In genomic region chrX:121479402-121479989, GRCm38 (mm10) we compare ENCODE assay signal across 9 mouse cellular contexts.
A peak's percentile ranks its signal among the peaks of the same experiment; 100 is the strongest.
DNase-seq lines count a peak whose midpoint lies in the region; ATAC-seq and TF ChIP-seq lines count a peak whose summit lies in the region.
"Had no signal": no experiment of that assay in that cellular context is flagged by ENCODE, and none has a peak within 500 bp of the region (broad histone marks: within the 10 kb centered on the region; RNA-seq: fewer than 3 reads in every experiment).

No protein-coding gene starts in this region.

- TF ChIP-seq POLR2A in MEL (IDR thresholded peaks at IDR 0.05; ENCODE audit: control insufficient read depth in 1 of 2, insufficient read depth in 1 of 2, low read depth in 1 of 2, low read length in 2 of 2, poor library complexity in 1 of 2): no peak

- no peaks in the 10 kb centered on the region for H3K9me3 ChIP-seq in heart, embryonic 16.5 days (replicated peaks; ENCODE audit: control insufficient read depth, low read length)
- H3K9me3 ChIP-seq in MEL (replicated peaks; ENCODE audit: insufficient read depth, low read length): no peaks in the 10 kb centered on the region
- no peaks in the 10 kb centered on the region for H3K9me3 ChIP-seq in embryonic facial prominence, embryonic 11.5 days (replicated peaks; ENCODE audit: control insufficient read depth, low read length)
- no peaks in the 10 kb centered on the region for H3K9me3 ChIP-seq in lung, embryonic 16.5 days (ENCODE audit: control insufficient read depth, low read length)
- H3K9me3 ChIP-seq: neural tube, embryonic 12.5 days had no signal

- H3K9ac ChIP-seq in heart, embryonic 16.5 days (ENCODE audit: low read length): no peak overlapping the region
- peak overlapping the region; percentile 70 for H3K9ac ChIP-seq in MEL (ENCODE audit: control insufficient read depth, low read depth, low read length, poor library complexity, severe bottlenecking)
- H3K9ac ChIP-seq in embryonic facial prominence, embryonic 11.5 days (replicated peaks; ENCODE audit: low read length): no peak overlapping the region
- no peak overlapping the region for H3K9ac ChIP-seq in lung, embryonic 16.5 days (ENCODE audit: low read length)
- H3K9ac ChIP-seq: neural tube, embryonic 12.5 days had no signal

- DNase-seq in heart, adult 11 months: no peak
- peak; percentile 71 for DNase-seq in MEL (ENCODE audit: low read depth, low spot score)
- peak; percentile 7 for DNase-seq in embryonic facial prominence, embryonic 11.5 days (ENCODE audit: low spot score)
- DNase-seq in natural killer cell, adult 2 months (ENCODE audit: low spot score in 2 of 2): no peak
- no peak for DNase-seq in cerebellum, adult 9-10 months
- DNase-seq in left cerebral cortex, postnatal 25 days (ENCODE audit: low spot score in 2 of 2): no peak

- ATAC-seq in heart, embryonic 16.5 days (replicated peaks; ENCODE audit: extremely low read depth, insufficient read depth, low FRiP score): no peak
- ATAC-seq in embryonic facial prominence, embryonic 11.5 days (replicated peaks; ENCODE audit: insufficient number of reproducible peaks, low FRiP score, low TSS enrichment, low read depth): no peak; the same call in 1 of the 2 replicates
- peak; percentile 97 for ATAC-seq in lung, embryonic 16.5 days (ENCODE audit: low read depth)

- H3K36me3 ChIP-seq in heart, embryonic 16.5 days (ENCODE audit: control insufficient read depth, insufficient read depth): no peaks in the 10 kb centered on the region
- peaks cover 0 to 7% of the 10 kb centered on the region in 2 experiments; a peak in 2 of 4 replicates for H3K36me3 ChIP-seq in MEL (ENCODE audit: control insufficient read depth in 1 of 2, insufficient read depth in 2 of 2, low read length in 2 of 2)
- no peaks in the 10 kb centered on the region for H3K36me3 ChIP-seq in embryonic facial prominence, embryonic 11.5 days (replicated peaks; ENCODE audit: control insufficient read depth, insufficient read depth, low read depth, low read length)
- H3K36me3 ChIP-seq in lung, embryonic 16.5 days (ENCODE audit: control insufficient read depth, insufficient read depth, low read length): no peaks in the 10 kb centered on the region
- H3K36me3 ChIP-seq: neural tube, embryonic 12.5 days had no signal

- peak overlapping the region; percentile 21; the same call in 1 of the 2 replicates for H3K4me3 ChIP-seq in heart, embryonic 16.5 days (ENCODE audit: low read length)
- peak overlapping the region; percentile 63 to 66 for H3K4me3 ChIP-seq in MEL (ENCODE audit: control insufficient read depth in 1 of 2, insufficient read depth in 1 of 2, low read depth in 2 of 2, low read length in 2 of 2)
- no peak overlapping the region for H3K4me3 ChIP-seq in embryonic facial prominence, embryonic 11.5 days (ENCODE audit: low read depth, low read length)
- H3K4me3 ChIP-seq in lung, embryonic 16.5 days (ENCODE audit: low read length): no peak overlapping the region
- H3K4me3 ChIP-seq: neural tube, embryonic 12.5 days had no signal

- H3K79me2 ChIP-seq in MEL (ENCODE audit: control insufficient read depth, insufficient read depth, low read length, poor library complexity): no peaks in the 10 kb centered on the region

- WGBS in heart, embryonic 16.5 days: 25% methylated on average over 4 of the region's 4 CpGs
- 23% methylated on average over 4 of the region's 4 CpGs for WGBS in embryonic facial prominence, embryonic 11.5 days
- 12% methylated on average over 4 of the region's 4 CpGs for WGBS in lung, embryonic 16.5 days

- intact Hi-C loops in left cerebral cortex, postnatal 25 days (cut with DNase I): no loop called here

- no peak for TF ChIP-seq RAD21 in MEL (IDR thresholded peaks at IDR 0.05; ENCODE audit: low read depth, low read length)

- H3K27me3 ChIP-seq in heart, embryonic 16.5 days (ENCODE audit: control insufficient read depth, insufficient read depth, low read length): no peaks in the 10 kb centered on the region
- H3K27me3 ChIP-seq in MEL (ENCODE audit: control insufficient read depth in 1 of 2, insufficient read depth in 2 of 2, low read length in 2 of 2): no peaks in the 10 kb centered on the region
- no peaks in the 10 kb centered on the region for H3K27me3 ChIP-seq in embryonic facial prominence, embryonic 11.5 days (ENCODE audit: control insufficient read depth, insufficient read depth, low read length)
- no peaks in the 10 kb centered on the region for H3K27me3 ChIP-seq in lung, embryonic 16.5 days (ENCODE audit: control insufficient read depth, insufficient read depth, low read depth, low read length)
- H3K27me3 ChIP-seq: neural tube, embryonic 12.5 days had no signal

- no peak for TF ChIP-seq EP300 in MEL (IDR thresholded peaks at IDR 0.05; ENCODE audit: low read depth in 1 of 2, low read length in 2 of 2)

- no peak overlapping the region for H3K27ac ChIP-seq in heart, embryonic 16.5 days (ENCODE audit: low read length)
- H3K27ac ChIP-seq in MEL (ENCODE audit: control insufficient read depth, low read depth, low read length): peak overlapping the region; percentile 51
- no peak overlapping the region for H3K27ac ChIP-seq in embryonic facial prominence, embryonic 11.5 days (replicated peaks; ENCODE audit: low read depth, low read length)
- H3K27ac ChIP-seq in lung, embryonic 16.5 days (ENCODE audit: low read length): 0 out of 2 replicates have a peak overlapping the region, but pooled peaks have one; percentile 41
- H3K27ac ChIP-seq: neural tube, embryonic 12.5 days had no signal

- H3K4me1 ChIP-seq in heart, embryonic 16.5 days (ENCODE audit: control insufficient read depth, insufficient read depth, low read length): no peaks in the 10 kb centered on the region
- H3K4me1 ChIP-seq in MEL (ENCODE audit: control insufficient read depth in 1 of 2, insufficient read depth in 2 of 2, low read length in 2 of 2): peaks cover 2 to 6% of the 10 kb centered on the region in 2 experiments; a peak in 3 of 4 replicates
- H3K4me1 ChIP-seq in embryonic facial prominence, embryonic 11.5 days (ENCODE audit: control insufficient read depth, insufficient read depth, low read length): no peaks in the 10 kb centered on the region
- H3K4me1 ChIP-seq in lung, embryonic 16.5 days (replicated peaks; ENCODE audit: control insufficient read depth, insufficient read depth, low read length): no peaks in the 10 kb centered on the region
- H3K4me1 ChIP-seq: neural tube, embryonic 12.5 days had no signal

- H3K4me2 ChIP-seq in heart, embryonic 16.5 days (ENCODE audit: low read depth, low read length): peak overlapping the region; percentile 46; the same call in 1 of the 2 replicates
- H3K4me2 ChIP-seq in embryonic facial prominence, embryonic 11.5 days (ENCODE audit: low read depth, low read length): no peak overlapping the region
- no peak overlapping the region for H3K4me2 ChIP-seq in lung, embryonic 16.5 days (ENCODE audit: low read depth, low read length)
- H3K4me2 ChIP-seq: neural tube, embryonic 12.5 days had no signal

- no peak for TF ChIP-seq CTCF in MEL (IDR thresholded peaks at IDR 0.05 in 2 of 3, conservative IDR thresholded peaks at IDR 0.05 in 1 of 3; ENCODE audit: control insufficient read depth in 1 of 3, insufficient read depth in 1 of 3, low read depth in 2 of 3, low read length in 3 of 3, poor library complexity in 1 of 3, severe bottlenecking in 1 of 3)

TF ChIP-seq in MEL, 35 proteins besides CTCF, POLR2A, EP300 and RAD21:
- TF ChIP-seq ZNF384 (IDR thresholded peaks at IDR 0.05; ENCODE audit: low read depth, low read length): no peak
- TF ChIP-seq ZC3H11A (IDR thresholded peaks at IDR 0.05; ENCODE audit: low read depth, low read length): no peak
- no peak for TF ChIP-seq TCF12 (IDR thresholded peaks at IDR 0.05; ENCODE audit: low read depth, low read length)
- TF ChIP-seq POLR2AphosphoS2 (IDR thresholded peaks at IDR 0.05; ENCODE audit: low read length): no peak
- no peak; the same call in none of the 2 replicates for TF ChIP-seq SIN3A (IDR thresholded peaks at IDR 0.05; ENCODE audit: low read length)
- TF ChIP-seq RCOR1 (IDR thresholded peaks at IDR 0.05; ENCODE audit: low read depth, low read length): no peak
- no peak for TF ChIP-seq MAFK (IDR thresholded peaks at IDR 0.05; ENCODE audit: borderline replicate concordance, low read depth, low read length)
- no peak for TF ChIP-seq CHD2 (IDR thresholded peaks at IDR 0.05; ENCODE audit: low read length)
- TF ChIP-seq ZMIZ1 (IDR thresholded peaks at IDR 0.05; ENCODE audit: low read depth, low read length): no peak

Comparison
In these comparisons a context has a peak if more than half of its experiments do, and no peak if none do; other contexts are left out.
1. H3K27ac ChIP-seq: peak in MEL (single experiment) and lung, embryonic 16.5 days (single experiment); none in heart, embryonic 16.5 days (single experiment) and embryonic facial prominence, embryonic 11.5 days (single experiment).
2. H3K4me3 ChIP-seq: peak in heart, embryonic 16.5 days (single experiment) and MEL (2 of 2); none in embryonic facial prominence, embryonic 11.5 days (single experiment) and lung, embryonic 16.5 days (single experiment).
3. DNase-seq: peak in MEL (single experiment) and embryonic facial prominence, embryonic 11.5 days (single experiment); none in heart, adult 11 months (single experiment), natural killer cell, adult 2 months (0 of 2), cerebellum, adult 9-10 months (single experiment) and left cerebral cortex, postnatal 25 days (0 of 2).